Mouse (Mus musculus) heart, postnatal 0 days (tissue): Measurements from ENCODE around the gene Smco2.
A peak's percentile ranks its signal among the peaks of the same experiment; 100 is the strongest.

Experiments
- CTCF ChIP-seq: IDR thresholded peaks from 2 replicates; pipeline ENCODE4 v1.5.1; 2016; ENCODE audit warnings: antibody characterized with exemption, control low read depth, low read depth
- EP300 ChIP-seq: IDR thresholded peaks from 2 replicates; pipeline ENCODE4 v1.6.1; 2016; ENCODE audit warnings: antibody characterized with exemption, low read depth

DNA sequence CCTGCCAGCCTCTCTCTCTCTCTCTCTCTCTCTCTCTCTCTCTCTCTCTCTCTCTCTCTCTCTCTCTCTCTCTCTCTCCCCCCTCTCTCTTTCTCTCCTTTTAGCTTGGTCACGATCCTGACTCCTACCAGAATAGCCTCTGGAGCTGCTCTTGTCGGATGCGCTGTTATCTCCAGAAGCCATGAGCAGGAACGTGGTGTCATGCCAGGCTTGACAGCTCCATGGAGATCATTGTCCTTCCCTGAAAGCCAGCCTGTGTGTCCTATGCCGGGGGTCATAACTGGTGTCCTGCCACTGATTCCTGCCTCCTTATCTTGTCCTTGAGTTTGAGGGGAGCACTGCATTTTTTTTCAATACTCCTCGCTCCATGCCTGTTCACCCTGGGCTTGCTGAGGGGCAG lies 5.0 kb upstream of the Smco2 start:
- no peak for TF ChIP-seq CTCF
- peak; percentile 22; the same call in 1 of the 2 replicates for TF ChIP-seq EP300
